Mouse (Mus musculus) heart, embryonic 13.5 days (tissue): Measurements from ENCODE around the gene Zscan21. TPM values are rescaled to one million over a fixed set of nuclear protein-coding genes. Genes with fewer than 3 reads are reported as not detected.

ENCODE experiments used
- ATAC-seq: fragments of 200-750 bp; cut with Nextera tagmentation; 2 replicates; pipeline ENCODE4 v1.8.0; 2017; ENCODE audit warnings: moderate TSS enrichment; ENCODE audit not compliant: insufficient number of reproducible peaks, low FRiP score, low TSS enrichment; ENCODE audit errors: extremely low read depth
- H3K27ac ChIP-seq: fragments of 300-500 bp; sonication (generic); replicated peaks from 2 replicates; pipeline ENCODE4 v1.5.1; 2015; ENCODE audit warnings: moderate library complexity, mild to moderate bottlenecking, inconsistent platforms
- H3K27me3 ChIP-seq: fragments of 300-500 bp; sonication (generic); replicated peaks from 2 replicates; pipeline ENCODE4 v1.6.1; 2015; ENCODE audit warnings: mild to moderate bottlenecking, inconsistent platforms
- H3K36me3 ChIP-seq: fragments of 300-500 bp; sonication (generic); 2 replicates; pipeline ENCODE4 v1.6.1; 2015; ENCODE audit warnings: mild to moderate bottlenecking, inconsistent platforms
- H3K4me1 ChIP-seq: fragments of 300-500 bp; sonication (generic); 2 replicates; pipeline ENCODE4 v1.6.1; 2015; ENCODE audit warnings: inconsistent platforms
- H3K4me2 ChIP-seq: fragments of 300-500 bp; sonication (generic); 2 replicates; pipeline ENCODE4 v1.6.1; 2015; ENCODE audit warnings: inconsistent platforms, mild to moderate bottlenecking, moderate library complexity
- H3K4me3 ChIP-seq: fragments of 300-500 bp; sonication (generic); 2 replicates; pipeline ENCODE4 v1.5.1; 2015; ENCODE audit warnings: moderate library complexity, mild to moderate bottlenecking, inconsistent platforms
- H3K9ac ChIP-seq: fragments of 300-500 bp; sonication (generic); 2 replicates; pipeline ENCODE4 v1.6.1; 2015; ENCODE audit warnings: inconsistent platforms, mild to moderate bottlenecking, moderate library complexity
- H3K9me3 ChIP-seq: fragments of 300-500 bp; sonication (generic); 2 replicates; pipeline ENCODE4 v1.6.1; 2016; ENCODE audit warnings: inconsistent platforms
- WGBS: fragments of 180-500 bp; shearing (Covaris S2); methylation state at CpG from one replicate; pipeline ENCODE4 v1.1.7; 2015; ENCODE audit warnings: mixed read lengths; 5-methylcytosine and 5-hydroxymethylcytosine counted together
- microRNA counts: library from miRNA; unstranded; fragments of <30 nt; microRNA quantifications from one replicate; lab custom pipeline; 2016
- microRNA-seq: library from miRNA; unstranded; fragments of <30 nt; microRNA quantifications from one replicate; pipeline ENCODE4, GENCODE M21; 2016
- polyA plus RNA-seq: library from polyadenylated mRNA; unstranded; fragments of >200 nt; fragmentation: Nextera tagmentation; extraction: Ambion mirVana; gene quantifications from 2 replicates; pipeline ENCODE4 v1.2.1, GENCODE M21; 2015

Gene Zscan21
- polyA plus RNA-seq, 1 experiment from 2014 or later: 39.4 TPM

GRCm38 (mm10) chr5:138170936-138171561 lies 54.3 kb downstream of the Zscan21 start:
- H3K27me3 ChIP-seq: no peaks in the 10 kb centered on the region
- peak overlapping the region; percentile 90 for H3K4me2 ChIP-seq
- H3K9ac ChIP-seq: peak overlapping the region; percentile 88
- ATAC-seq: peak; percentile 79
- peaks cover 68% of the 10 kb centered on the region for H3K36me3 ChIP-seq
- no peaks in the 10 kb centered on the region for H3K9me3 ChIP-seq
- peak overlapping the region; percentile 73 for H3K4me3 ChIP-seq
- H3K27ac ChIP-seq: peak overlapping the region; percentile 95
- peaks cover 27% of the 10 kb centered on the region for H3K4me1 ChIP-seq
- under 1% methylated on average over 47 of the region's 47 CpGs for WGBS

- WGBS: under 1% methylated on average over 54 of the region's 54 CpGs
- ATAC-seq: peak; percentile 83
- Histone ChIP-seq H3K4me2 (peak within 1 kb of the TSS; percentile 90), H3K27ac (peak within 1 kb of the TSS; percentile 95), H3K27me3 (no peaks in the 10 kb centered on the region), H3K9ac (peak within 1 kb of the TSS; percentile 88), H3K9me3 (no peaks in the 10 kb centered on the region), H3K36me3 (peaks cover 68% of the 10 kb centered on the region), H3K4me1 (peaks cover 27% of the 10 kb centered on the region), H3K4me3 (peak within 1 kb of the TSS; percentile 73)
Observed at GRCm38 (mm10) chr5:138171695-138172491, 55.2 kb downstream of the Zscan21 start, which contains the start of the genes Ap4m1 and Mcm7. TSS of gene Ap4m1 (plus strand) at chr5:138172002. TSS of gene Mcm7 (minus strand) at chr5:138172422.

- peak overlapping the region; percentile 73; the same call in 1 of the 2 replicates for H3K4me3 ChIP-seq
- H3K4me1 ChIP-seq: peaks cover 27% of the 10 kb centered on the region
- H3K27me3 ChIP-seq: no peaks in the 10 kb centered on the region
- peak overlapping the region; percentile 90 for H3K4me2 ChIP-seq
- no peak overlapping the region for H3K9ac ChIP-seq
- peaks cover 68% of the 10 kb centered on the region for H3K36me3 ChIP-seq
- no peaks in the 10 kb centered on the region for H3K9me3 ChIP-seq
- no peak overlapping the region for H3K27ac ChIP-seq
- ATAC-seq: no peak
- WGBS: 75% methylated on average over 3 of the region's 3 CpGs
Observed at GRCm38 (mm10) chr5:138173217-138173616, 56.5 kb downstream of the Zscan21 start.

MicroRNA genes within 50 kb of the gene (microRNA counts, 519-probe panel; counts per million panel counts)
- microRNA mmu-miR-106b (lab: Ali Mortazavi, UCI) (5,466 counts per million, percentile 90 among the panel's probes with 10 or more counts), microRNA mmu-miR-25 (lab: Ali Mortazavi, UCI) (6,674 counts per million, percentile 96 among the panel's probes with 10 or more counts), microRNA mmu-miR-93 (lab: Ali Mortazavi, UCI) (5,565 counts per million, percentile 90 among the panel's probes with 10 or more counts)

Small RNAs within 50 kb of the gene (microRNA-seq; reads per million reads assigned to microRNA genes)
- gene Mir106b: 5,176 reads per million, percentile 93 among the genes with 10 or more reads in this experiment
- gene Mir25: 338 reads per million, percentile 69 among the genes with 10 or more reads in this experiment
- 9,295 reads per million, percentile 95 among the genes with 10 or more reads in this experiment for gene Mir93

Other genes starting within 250 kb of the Zscan21 start
- 3.2 and 3.9 TPM in 2 replicates for gene Pilrb2, start 245.1 kb upstream of the Zscan21 start, polyA plus RNA-seq
- gene Cyp3a13, start 195.3 kb upstream of the Zscan21 start, polyA plus RNA-seq: 0.13 TPM in 1 of 2 replicates, not detected in the other
- gene Gjc3, start 153.8 kb upstream of the Zscan21 start, polyA plus RNA-seq: 0.04 TPM in 2 replicates
- gene Azgp1, start 135.4 kb upstream of the Zscan21 start, polyA plus RNA-seq: not detected in 2 replicates
- gene Smok3a, start 95.6 kb upstream of the Zscan21 start, polyA plus RNA-seq: not detected in 2 replicates
- gene Smok3b, start 95.5 kb upstream of the Zscan21 start, polyA plus RNA-seq: not detected in 2 replicates
- not detected in 2 replicates for gene Smok3c, start 63.7 kb upstream of the Zscan21 start, polyA plus RNA-seq
- gene Zkscan1, start 31.8 kb upstream of the Zscan21 start, polyA plus RNA-seq: 8.6 and 8.7 TPM in 2 replicates
- 11.5 and 12.2 TPM in 2 replicates for gene Zfp113, start 38.8 kb downstream of the Zscan21 start, polyA plus RNA-seq
- gene Cops6, start 44.2 kb downstream of the Zscan21 start, polyA plus RNA-seq: 269 and 309 TPM in 2 replicates
- gene Ap4m1, start 55.1 kb downstream of the Zscan21 start, polyA plus RNA-seq: 12.9 and 13.7 TPM in 2 replicates
- gene Mcm7, start 55.5 kb downstream of the Zscan21 start, polyA plus RNA-seq: 123 TPM in 2 replicates
- 62.8 and 69.7 TPM in 2 replicates for gene Taf6, start 70.5 kb downstream of the Zscan21 start, polyA plus RNA-seq
- 26.1 and 27.1 TPM in 2 replicates for gene Cnpy4, start 70.6 kb downstream of the Zscan21 start, polyA plus RNA-seq
- 5.8 and 5.9 TPM in 2 replicates for gene Mblac1, start 77.4 kb downstream of the Zscan21 start, polyA plus RNA-seq
- not detected in 2 replicates for gene Nxpe5, start 109.0 kb downstream of the Zscan21 start, polyA plus RNA-seq
- gene Lamtor4, start 138.6 kb downstream of the Zscan21 start, polyA plus RNA-seq: 77.9 and 86.8 TPM in 2 replicates
- gene BC037034, start 147.1 kb downstream of the Zscan21 start, polyA plus RNA-seq: 2.9 and 3.0 TPM in 2 replicates
- gene Gal3st4, start 155.9 kb downstream of the Zscan21 start, polyA plus RNA-seq: 0.64 and 1.0 TPM in 2 replicates
- gene Gm43720, start 163.1 kb downstream of the Zscan21 start, polyA plus RNA-seq: 0.04 and 0.06 TPM in 2 replicates
- gene Gpc2, start 163.1 kb downstream of the Zscan21 start, polyA plus RNA-seq: 9.3 and 9.7 TPM in 2 replicates
- 1.6 and 2.5 TPM in 2 replicates for gene Stag3, start 163.3 kb downstream of the Zscan21 start, polyA plus RNA-seq
- gene Pvrig, start 225.1 kb downstream of the Zscan21 start, polyA plus RNA-seq: not detected in 2 replicates